Mouse (Mus musculus): ENCODE data around the gene Meaf6.

The Meaf6 gene

GRCm38 (mm10) chr4:125144211-125144610 is 59.3 kb downstream of the Meaf6 start:
- no peak for DNase-seq (ENCODE audit: low spot score in 2 of 2)

GRCm38 (mm10) chr4:125144627-125145026 is 59.7 kb downstream of the Meaf6 start:
- no peak for DNase-seq (ENCODE audit: low spot score in 2 of 2)

- no peak for DNase-seq (ENCODE audit: low spot score in 2 of 2)
These were observed 60.3 kb downstream of the Meaf6 start for GRCm38 (mm10) chr4:125145213-125145612.

- DNase-seq (ENCODE audit: low spot score in 2 of 2): no peak
These were observed 63.0 kb downstream of the Meaf6 start for GRCm38 (mm10) chr4:125147970-125148369.

- no peak for DNase-seq (ENCODE audit: low spot score in 2 of 2)
These were observed 64.5 kb downstream of the Meaf6 start for GRCm38 (mm10) chr4:125149460-125149859.

- DNase-seq (ENCODE audit: low spot score in 2 of 2): no peak
These were observed 67.5 kb downstream of the Meaf6 start for GRCm38 (mm10) chr4:125152469-125152868.

GRCm38 (mm10) chr4:125153659-125154241 is 68.8 kb downstream of the Meaf6 start:
- no peak for DNase-seq (ENCODE audit: low spot score in 2 of 2)

GRCm38 (mm10) chr4:125155646-125156045 is 70.7 kb downstream of the Meaf6 start:
- no peak for DNase-seq (ENCODE audit: low spot score in 2 of 2)

GRCm38 (mm10) chr4:125157322-125157721 is 72.4 kb downstream of the Meaf6 start:
- no peak for DNase-seq (ENCODE audit: low spot score in 2 of 2)

GRCm38 (mm10) chr4:125158081-125158480 is 73.1 kb downstream of the Meaf6 start:
- no peak for DNase-seq (ENCODE audit: low spot score in 2 of 2)

- peak in 1 of 2 experiments; percentile 80 for DNase-seq (ENCODE audit: low spot score in 2 of 2)
These were observed 73.8 kb downstream of the Meaf6 start for GRCm38 (mm10) chr4:125158581-125159317.

GRCm38 (mm10) chr4:125160320-125160950 is 75.5 kb downstream of the Meaf6 start:
- DNase-seq (ENCODE audit: low spot score in 2 of 2): peak; percentile 90 to 96

GRCm38 (mm10) chr4:125160951-125161331 is 76.0 kb downstream of the Meaf6 start:
- DNase-seq (ENCODE audit: low spot score in 2 of 2): no peak

- no peak for DNase-seq (ENCODE audit: low spot score in 2 of 2)
These were observed 76.5 kb downstream of the Meaf6 start for GRCm38 (mm10) chr4:125161392-125161791.

- DNase-seq (ENCODE audit: low spot score in 2 of 2): no peak
These were observed 77.8 kb downstream of the Meaf6 start for GRCm38 (mm10) chr4:125162701-125163100.

Data from cerebellum, postnatal 4 days (tissue).